Mouse (Mus musculus) olfactory bulb, adult 2 months (tissue): ENCODE data around the gene Zc3h8.

Source experiments
- CTCF ChIP-seq: fragments of 200-500 bp; IDR thresholded peaks from 2 replicates; pipeline ENCODE4 v1.5.1; 2012; ENCODE audit warnings: low read depth, mild to moderate bottlenecking, low read length, moderate library complexity; ENCODE audit not compliant: insufficient read depth
- POLR2A ChIP-seq: fragments of 200-500 bp; IDR thresholded peaks from 2 replicates; pipeline ENCODE4 v1.6.1; 2012; ENCODE audit warnings: mild to moderate bottlenecking, low read depth, low read length, moderate library complexity; ENCODE audit not compliant: insufficient read depth

DNA sequence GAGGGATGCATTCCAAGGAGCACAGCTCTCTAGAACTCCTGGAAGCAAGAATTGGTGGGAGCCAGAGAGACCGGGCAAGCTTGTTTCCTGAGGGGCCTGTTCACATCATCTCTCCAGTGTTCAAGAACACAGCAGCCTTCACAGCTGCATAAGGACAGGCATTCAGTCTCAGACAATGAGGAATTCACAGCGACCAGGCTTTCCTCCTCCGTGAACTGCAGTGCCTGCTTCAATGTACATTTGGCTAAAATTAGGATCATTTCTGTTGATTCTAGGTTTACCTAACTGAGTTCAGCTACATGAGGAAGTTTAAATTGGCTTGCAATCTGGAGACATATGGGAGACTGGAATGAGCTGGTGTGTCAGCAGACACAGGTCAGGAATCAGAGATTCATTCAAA is 27.3 kb downstream of the Zc3h8 start:
- TF ChIP-seq CTCF: no peak
- no peak for TF ChIP-seq POLR2A
